Mouse (Mus musculus): ENCODE measurements around the gene Map3k7. TPM values are rescaled to one million over a fixed set of nuclear protein-coding genes. Genes with fewer than 3 reads are reported as not detected.

Map3k7 gene
- total RNA-seq, 2 experiments from 2014 or later, result 30.8 to 33.9 TPM

DNA sequence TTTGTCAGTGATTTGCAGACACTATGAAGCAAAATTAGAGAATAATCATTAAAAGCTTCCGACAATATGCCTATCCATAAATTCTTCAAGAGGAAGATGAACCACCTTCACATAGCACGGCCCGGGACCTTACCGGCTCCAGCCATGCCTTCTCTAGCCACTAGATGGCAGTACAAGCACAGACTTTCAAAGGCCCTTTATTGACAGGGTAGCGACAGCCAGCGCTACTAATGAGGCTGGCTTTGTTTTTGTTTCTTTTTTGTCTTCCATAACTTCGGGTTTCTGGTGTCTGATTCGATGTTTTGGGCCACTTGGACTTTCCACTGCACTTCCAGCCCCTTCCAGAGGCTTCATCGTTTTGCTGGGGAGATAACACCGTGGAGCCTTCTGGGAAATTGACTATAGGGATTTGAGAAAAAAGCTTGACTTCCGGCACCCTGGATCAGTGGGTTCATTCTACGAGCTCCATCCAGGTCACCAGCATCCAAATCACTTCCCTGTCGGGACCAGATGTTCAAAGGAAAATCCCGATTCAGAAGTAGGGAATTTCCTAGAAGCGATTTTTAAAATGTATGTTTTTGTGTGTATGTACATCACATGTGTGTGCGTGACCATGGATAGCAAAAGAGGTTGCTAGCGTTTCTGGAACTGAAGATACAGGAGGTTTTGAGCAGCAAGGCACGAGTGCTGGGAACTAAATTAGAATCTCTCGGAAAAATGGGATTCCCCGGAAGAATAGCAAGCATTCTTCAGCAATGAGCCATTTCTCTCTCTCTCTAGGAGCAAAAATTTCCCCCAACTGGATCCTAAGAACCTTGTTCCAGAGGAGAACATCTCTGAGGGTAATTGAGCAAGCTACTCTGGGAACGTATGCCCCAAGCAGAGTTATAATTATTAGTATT, 91.5 kb downstream of the Map3k7 start:
- peak; percentile 70 to 74 for DNase-seq
- intact Hi-C loops (cut with DNase I), result loop anchor here (2.0 to 5.0 kb wide), 4 partner anchors 83 to 517 kb away; partner anchors contain the start of gene Bach2

DNA sequence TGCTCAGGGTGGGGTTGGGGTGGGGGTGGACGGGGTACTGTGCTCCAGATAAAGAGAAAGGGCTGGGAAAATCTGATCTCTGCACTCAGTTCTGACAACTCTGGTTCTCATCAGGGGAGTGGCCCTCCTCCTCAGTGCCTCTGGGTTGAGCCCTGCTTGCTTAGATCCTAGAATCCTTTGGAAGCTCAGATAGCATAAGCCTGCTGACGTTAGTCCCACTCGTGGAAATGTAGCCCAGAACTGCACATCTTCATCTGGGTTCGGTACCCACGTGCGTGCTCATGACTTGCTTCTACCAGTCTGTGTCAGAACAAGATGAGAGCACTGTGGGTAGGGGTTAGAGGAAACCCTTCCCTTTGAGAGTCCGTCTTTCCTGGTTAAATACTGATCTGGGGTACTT, 92.5 kb downstream of the Map3k7 start:
- no peak for DNase-seq
- intact Hi-C loops (cut with DNase I), result loop anchor here (5.0 kb wide), 3 partner anchors 84 to 481 kb away; partner anchors contain the start of gene Bach2

DNA sequence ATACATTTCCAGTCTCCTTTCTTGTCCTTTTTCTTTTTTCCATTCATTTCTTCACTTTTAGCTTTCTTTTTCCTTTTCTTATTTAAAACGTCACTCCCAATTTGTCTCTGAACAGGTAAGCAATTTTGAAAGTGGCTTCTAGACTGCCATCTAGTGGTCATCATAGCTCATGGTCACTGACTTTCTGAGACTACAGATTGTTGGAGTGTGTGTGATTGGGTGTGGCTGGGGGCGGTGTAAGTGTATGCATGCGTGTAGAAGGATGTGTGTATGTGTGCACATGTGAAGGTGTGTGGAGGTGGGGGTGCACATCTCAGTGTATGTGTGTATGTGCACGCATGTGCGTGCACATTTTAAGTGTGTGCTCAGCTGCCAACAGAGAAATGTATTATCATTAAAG, 93.2 kb downstream of the Map3k7 start:
- DNase-seq, result no peak
- intact Hi-C loops (cut with DNase I), result loop anchor here (5.0 kb wide), 3 partner anchors 85 to 480 kb away; partner anchors contain the start of gene Bach2

DNA sequence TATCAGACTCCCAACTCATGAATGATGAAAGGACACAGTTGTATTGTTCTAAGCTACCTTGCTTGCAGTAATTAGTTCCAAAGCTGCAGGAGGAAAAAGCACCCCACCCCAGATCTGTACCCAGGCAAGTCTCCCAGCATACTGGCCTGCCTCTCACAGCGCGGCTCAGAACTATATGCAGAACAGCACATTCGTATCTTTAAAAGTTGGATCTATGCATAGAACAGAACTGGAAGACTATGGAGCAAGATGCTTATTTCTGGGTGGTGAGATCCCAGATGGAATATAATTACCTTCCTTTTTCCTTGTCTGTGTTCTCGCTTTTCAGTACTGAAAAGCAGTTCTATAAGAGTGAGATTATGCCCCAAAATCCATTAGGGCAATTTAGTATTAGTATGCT, 96.8 kb downstream of the Map3k7 start:
- intact Hi-C loops (cut with DNase I), result no loop called here
- no peak for DNase-seq

DNA sequence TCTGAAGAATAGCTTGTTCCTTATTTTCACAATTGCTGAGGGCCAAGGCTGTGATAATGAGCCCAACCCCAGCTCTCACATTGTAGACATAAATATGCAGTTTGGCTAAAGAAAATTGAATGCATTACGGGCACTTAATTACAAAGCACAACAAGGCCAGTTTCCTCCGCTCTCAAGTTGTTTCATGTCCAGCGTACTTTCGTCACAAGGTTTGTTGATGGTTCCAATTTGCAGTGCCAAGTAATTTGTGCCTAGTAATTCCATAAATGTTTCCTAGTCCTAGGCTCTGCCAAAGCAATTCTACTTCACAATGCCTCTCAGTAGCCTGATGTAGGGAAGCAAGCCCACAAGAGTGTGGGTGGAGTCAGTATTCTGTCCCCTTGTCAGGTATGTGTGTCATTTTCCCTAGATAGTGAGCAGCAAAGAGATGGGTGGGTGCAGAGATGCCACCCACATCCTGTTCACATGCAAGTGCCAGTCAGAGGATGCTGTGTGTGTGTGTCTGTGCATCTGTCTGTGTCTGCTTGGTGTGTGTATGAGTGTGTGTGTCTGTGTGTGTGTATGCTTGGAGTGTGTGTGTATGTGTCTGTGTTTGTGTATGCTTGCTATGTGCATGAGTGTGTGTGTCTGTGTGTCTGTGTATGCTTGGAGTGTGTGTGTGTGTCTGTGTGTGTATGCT, 98.6 kb downstream of the Map3k7 start:
- intact Hi-C loops (cut with DNase I), result no loop called here
- no peak for DNase-seq

DNA sequence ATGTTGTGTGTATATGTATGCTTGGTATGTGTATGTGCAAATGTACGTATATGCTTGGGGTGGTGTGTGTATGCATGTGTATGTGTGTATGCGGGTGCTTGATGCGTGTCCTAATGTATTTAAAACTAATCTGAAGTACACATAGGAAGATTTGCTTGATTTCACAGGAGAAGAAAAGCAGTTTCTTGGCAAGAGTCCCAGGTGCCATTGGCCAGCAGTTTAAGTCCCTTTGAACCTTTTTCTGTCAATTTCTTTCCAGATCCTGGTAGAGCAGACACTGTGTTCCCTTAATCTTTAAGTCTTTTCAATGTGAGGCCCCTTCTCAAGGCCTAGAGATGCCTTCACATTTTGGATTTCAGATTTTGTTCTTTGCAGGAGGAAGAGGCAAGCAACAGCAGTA, 99.4 kb downstream of the Map3k7 start:
- no peak for DNase-seq

More for the DNA sequence above, 99.4 kb downstream of the Map3k7 start:
- intact Hi-C loops (cut with DNase I), result no loop called here
